Mouse (Mus musculus): Measurements from ENCODE around the gene Chid1.

Chid1 gene

DNA sequence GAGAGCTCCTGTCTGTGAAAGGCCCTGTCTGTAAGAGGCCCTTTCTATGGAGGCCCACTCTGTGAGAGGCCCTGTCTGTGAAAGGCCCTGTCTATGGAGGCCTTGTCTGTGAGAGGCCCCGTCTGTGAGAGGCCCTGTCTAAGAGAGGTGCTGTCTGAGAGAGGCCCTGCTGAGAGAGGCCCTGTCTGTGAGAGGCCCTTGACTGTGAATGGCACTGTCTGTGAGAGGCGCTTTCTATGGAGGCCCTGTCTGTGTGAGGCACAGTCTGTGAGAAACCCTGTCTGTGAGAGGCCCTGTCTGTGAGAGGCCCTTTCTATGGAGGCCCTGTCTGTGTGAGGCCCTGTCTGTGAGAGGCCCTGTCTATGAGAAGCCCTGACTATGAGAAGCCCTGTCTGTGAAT lies 33.4 kb downstream of the Chid1 start:
- DNase-seq (ENCODE audit: low read depth, low spot score): peak; percentile 31

DNA sequence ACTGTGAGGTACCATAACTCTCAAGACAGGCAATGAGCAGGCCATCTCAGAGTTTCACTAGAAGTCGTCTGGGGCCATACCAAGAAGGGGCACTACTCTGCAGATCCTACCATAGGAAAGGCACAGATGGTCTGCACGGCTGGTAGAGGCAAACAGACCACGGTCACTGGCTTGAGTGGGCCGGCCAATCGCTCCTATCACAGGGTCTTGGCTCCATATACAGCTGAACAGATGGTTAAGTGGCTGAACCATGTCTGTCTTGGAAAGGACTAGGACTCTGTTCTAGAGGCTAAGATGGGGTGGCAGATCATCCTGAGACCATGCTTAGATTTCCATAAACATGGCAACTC lies 37.1 kb downstream of the Chid1 start:
- DNase-seq (ENCODE audit: low read depth, low spot score): no peak

DNA sequence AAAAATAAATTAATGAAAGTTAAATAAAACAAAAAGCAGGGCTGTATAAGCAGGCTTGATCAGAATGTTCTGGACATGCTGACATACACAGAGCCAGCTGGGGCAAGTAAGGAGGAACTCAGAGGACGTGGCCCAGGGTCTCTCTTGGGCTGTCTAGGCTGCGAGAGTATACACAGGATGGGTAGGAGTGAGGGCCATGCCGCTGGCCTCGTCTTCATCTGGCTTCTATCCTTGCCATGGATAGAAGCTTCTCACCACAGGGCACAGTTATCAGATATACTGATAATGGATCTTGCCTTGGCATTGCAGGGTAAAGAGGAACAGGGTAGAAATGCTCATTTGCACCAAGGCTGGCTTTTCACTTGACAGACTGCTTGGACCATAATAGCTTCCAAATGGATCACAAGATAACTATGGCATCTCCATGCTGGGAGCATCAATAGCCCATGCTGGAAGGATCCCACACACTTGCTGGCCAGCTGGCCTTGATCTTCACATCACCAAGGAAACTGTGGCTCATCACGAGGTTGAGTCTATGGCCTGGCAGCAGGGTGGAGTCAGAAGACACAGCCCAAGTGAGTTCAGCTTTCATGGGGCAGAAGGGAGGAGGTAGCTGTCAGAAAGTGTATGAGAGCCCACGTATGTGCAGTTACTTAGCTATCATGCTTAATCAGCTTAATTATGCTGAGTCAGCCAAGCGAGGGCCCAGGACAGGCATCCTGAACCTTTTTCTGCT lies 37.7 kb downstream of the Chid1 start:
- DNase-seq (ENCODE audit: low read depth, low spot score): peak; percentile 38

DNA sequence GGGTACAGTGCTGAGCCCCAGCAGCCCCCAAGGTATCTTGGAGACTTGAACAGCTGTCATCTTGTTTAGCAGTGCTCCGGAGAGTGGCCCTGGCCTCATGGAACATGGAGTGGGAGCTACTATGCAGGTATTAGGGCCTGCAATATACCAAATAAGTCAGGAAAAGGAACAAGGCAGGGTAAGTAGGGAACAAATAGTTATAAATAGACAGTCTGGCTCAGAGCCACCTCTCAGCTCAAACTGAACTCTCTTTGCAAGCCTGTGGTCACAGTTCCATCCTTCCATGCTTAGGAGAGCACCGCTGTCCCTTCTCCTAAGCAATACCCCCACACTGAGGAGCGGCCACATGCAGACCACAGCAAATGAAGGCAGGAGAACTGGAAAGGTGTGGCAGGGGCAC lies 42.1 kb downstream of the Chid1 start:
- DNase-seq (ENCODE audit: low read depth, low spot score): no peak

DNA sequence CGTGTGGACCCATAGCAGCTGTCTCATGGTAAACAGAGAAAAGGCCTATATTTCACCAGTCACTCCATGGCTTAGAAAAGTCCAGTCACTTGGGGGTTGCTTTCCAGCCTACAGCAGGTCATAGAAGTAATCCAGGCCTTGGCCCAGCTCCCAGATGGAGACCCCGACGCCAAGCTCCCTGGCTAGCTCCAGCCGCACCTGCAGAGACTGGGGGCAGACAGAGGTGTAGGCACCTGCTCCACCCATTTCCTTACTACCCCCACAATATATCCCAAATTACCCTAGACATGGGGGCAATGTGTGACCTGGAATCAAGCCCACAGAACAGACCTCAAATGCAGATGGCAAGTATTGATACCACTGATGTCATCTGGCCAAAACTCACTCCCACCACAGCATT lies 43.7 kb downstream of the Chid1 start:
- no peak for DNase-seq (ENCODE audit: low read depth, low spot score)

DNA sequence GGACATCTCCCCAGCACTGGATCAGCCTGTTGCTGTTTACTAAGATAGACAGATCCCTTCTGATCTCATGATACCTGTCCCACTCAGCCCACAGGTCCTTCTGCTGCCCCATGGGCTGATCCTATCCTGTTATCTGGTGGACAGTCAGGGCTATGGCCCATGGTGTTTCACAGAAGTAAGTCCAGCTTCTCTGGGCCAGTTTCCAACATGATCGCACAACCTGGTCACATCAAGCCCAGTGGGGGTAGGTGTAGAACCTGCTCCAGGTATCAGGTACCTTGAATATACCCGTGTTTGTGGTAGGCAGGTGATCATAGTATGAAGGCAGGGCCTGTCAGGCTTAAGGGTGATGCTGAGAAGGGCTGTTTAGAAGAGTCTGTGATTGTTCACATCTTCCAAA lies 44.3 kb downstream of the Chid1 start:
- no peak for DNase-seq (ENCODE audit: low read depth, low spot score)

DNA sequence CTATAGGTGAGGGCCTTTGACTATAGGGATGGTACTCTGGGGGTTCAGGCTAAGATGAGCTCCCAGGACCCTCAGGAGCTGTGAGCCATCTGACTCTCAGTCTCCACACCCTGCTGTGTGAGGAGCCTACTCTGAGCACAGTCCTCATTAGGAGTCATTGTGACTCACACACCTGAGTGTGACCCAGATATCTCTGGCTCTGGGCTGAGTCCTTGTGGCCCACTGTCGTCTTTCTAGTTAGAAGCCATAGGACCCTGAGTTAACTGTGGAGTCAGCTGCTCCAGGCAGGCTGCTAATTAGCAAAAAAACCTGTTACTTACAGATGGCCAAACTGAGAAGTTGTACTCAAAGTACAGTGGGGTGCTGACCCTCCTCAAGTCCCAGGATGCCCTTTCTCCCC lies 45.9 kb downstream of the Chid1 start:
- DNase-seq (ENCODE audit: low read depth, low spot score): no peak

DNA sequence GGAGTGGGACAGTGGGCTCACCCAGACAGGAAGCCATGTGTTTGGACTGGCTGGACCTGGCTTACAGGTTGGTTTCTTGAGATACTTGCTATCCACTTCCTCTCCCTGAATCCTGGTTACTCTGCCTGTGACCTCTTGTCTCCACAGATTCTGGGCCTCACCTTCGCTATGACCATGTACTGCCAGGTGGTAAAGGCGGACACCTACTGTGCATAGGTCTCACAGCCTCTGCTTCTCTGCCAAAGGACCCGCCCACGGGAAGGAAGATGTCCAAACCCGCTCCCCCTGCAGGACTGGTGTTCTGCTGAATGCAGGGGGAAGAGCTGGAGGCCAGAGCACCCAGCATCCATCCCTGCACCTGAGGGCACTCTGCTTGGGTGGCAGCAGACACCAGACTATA lies 46.9 kb downstream of the Chid1 start:
- no peak for DNase-seq (ENCODE audit: low read depth, low spot score)

DNA sequence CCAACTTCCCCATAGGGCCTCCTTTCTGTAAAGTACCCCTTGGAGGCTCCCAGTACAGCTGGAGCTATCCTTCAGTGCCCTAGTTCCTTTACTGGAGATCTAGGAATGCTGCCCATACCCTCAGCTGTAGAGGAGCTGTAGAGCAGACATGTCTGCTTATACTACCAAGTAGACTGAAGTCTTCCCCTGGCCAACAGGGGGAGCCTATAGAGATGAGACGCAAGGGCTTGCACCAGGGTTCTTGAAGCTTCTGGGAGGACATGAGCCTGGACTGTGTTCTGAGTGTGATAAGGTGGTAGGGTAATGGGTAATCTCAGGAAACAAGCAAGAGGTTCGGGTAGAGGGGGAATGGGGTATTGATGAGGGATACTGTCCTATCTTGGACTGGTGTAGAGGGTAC lies 48.5 kb downstream of the Chid1 start:
- no peak for DNase-seq (ENCODE audit: low read depth, low spot score)

DNA sequence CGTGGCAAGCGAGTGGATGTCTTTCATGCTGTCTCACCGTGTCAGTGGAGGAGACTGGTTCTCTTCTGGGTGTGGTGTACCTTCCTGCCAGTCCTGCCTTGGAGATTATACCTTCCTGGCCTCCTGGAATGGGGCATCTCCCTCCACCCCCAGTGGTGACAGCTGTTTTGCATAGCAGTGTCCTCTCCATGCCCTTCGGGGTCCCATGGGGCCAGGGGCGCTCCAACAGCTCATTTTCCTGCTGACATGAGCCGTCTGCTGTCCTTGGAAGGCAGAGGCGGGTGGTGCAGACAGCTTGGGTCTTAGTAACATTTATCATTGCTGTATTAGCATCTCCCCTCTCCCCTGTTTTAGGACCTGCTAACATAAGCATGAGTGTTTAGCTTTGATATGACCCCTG lies 52.5 kb downstream of the Chid1 start:
- no peak for DNase-seq (ENCODE audit: low read depth, low spot score)

DNA sequence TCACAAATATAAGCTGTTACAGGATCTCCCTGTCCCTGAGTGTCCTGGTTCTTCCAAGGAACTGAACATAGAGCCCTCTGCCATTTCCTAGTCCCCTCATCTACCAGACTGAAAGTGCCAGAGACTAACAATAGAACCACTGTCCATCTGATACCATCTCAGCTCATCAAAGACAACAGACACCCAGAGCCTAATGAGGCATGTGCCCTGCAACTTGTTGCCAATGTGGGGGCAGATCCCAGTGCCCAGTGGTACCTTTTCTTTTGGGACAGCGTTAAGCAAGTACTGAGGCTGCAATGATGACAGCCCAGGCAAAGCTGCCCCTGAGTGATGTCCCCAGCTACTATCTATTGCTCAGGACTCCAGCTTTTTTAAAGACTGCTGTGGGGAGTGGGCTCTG lies 53.4 kb downstream of the Chid1 start:
- DNase-seq (ENCODE audit: low read depth, low spot score): no peak

DNA sequence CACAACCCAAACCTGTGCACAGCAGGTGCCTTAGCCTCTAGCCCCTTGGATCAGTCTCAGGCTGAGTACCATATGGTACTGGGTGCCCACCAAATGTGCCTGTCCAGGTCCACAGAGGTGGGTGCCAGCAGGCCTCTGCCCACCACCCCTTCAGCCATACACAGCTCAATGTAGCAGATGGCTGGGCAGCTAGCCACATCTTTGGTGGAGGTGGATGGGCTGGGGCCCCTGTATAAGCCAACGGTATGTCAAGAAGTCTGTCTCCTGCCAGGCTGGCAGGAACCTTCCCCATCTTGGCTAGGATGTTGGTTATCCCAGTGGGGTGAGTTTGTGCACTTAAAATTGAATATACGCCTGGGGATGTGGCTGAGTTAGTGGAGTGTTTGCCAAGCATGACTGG lies 54.1 kb downstream of the Chid1 start:
- DNase-seq (ENCODE audit: low read depth, low spot score): no peak

DNA sequence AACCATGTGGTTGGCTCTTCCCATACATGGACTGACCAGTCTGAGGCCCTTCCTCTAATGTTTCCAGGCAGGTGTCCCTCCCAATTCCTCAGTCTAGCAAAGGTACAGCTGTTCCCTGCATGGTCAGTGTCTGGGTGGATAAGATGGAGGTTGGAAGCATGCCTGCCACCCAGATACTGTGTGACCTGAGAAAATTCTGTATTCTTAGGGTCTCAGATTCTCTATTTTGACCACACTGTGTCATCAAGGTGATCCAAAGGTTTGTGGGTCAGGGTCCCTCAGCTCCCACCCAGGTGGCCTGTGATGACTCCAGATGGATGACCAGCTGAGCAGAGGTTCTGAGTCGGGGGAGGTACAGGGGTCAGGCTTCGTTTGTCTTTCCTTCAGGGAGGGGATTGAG lies 54.5 kb downstream of the Chid1 start:
- DNase-seq (ENCODE audit: low read depth, low spot score): no peak

DNA sequence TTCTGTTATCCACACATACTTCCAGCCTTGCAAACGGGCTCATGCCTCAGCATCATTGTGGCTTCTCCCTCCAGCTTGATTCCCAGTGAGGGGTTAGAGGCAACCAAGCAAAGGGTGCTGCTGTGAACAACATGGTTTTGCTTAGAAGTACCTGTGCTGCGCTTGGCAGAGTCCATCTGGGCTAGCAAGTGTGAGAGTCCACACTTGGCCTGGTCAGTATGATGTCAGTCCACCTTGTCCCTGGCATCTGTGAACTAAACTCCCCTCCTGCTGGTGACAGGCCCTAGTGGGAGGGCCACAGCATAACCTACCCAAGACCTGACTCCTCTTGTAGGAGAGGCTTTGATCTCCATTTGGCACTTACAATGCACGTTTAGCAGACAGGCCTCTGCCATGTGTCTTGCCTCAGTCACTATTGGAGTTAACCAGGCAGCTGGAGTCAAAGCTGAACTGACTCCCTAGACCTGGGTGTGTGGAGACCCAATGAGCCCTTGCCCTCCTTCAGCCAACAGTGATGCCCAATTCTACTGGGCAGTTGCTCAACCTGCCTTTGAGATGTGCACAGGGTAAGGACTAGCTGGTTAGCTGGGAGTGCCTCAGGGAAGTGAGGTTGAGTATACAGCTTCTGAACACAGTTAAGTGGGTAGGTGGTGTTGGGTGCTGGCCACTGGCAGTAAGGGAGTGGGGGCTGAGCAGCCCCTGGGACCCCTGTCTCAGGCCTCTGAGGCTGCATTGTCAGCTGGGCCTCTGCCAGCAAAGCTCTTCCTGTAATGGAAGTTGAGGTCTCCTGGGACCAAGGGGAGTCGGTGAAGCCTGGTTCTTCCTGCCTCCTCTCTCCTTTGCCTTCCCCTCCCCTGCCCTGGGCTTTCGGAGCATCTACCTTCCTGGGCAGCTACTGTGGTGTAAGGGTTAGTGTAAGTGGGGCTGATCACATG lies 55.2 kb downstream of the Chid1 start:
- DNase-seq (ENCODE audit: low read depth, low spot score): no peak

DNA sequence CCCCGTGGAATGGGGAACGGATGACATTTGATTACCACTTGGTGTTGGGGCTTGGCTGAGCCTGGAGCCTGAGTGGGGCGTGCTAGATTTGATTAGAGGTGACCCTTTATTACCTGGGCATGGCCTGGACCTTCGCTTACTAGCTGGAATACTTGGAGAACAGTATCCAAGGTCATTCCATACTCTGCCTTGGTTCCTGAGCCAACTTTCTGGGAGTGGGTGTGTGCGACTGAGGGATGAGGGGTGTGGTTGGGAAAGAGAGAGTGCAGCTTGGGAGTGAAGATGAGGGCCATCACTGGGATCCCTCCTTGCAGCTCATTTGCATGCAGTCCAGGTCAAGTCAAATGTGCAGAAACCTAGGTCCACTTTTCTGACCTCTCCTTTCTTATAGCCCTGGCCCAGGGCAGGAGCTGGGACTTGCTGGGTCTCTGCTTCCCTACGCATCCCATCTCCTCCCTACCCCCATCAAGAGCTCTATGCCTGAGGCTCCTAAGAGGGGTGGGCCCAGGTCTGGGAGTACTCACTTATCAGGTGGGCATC lies 56.5 kb downstream of the Chid1 start:
- DNase-seq (ENCODE audit: low read depth, low spot score): no peak

DNA sequence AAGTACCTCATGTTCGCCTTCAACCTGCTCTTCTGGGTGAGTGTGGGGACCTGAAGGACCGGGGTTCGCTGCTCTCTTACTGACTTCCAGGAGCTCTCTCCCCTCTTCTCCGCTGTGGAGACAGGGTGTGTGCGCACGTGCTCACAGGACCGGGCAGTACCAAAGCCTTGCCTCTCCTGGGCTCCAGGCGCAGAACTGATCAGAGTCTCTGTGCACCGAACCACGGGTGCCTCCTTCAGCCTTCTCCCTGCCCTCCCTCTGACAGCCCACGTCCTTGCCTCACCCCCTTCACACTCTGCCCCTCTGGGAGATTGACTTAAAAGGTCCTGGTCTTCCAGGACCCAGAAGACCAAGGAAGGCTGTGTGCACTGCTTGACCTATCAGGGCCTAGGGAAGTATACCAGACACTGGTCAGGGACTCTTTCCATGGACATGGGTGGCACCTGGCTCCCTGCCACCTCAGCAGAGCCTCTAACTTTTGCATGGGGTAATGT lies 57.1 kb downstream of the Chid1 start:
- no peak for DNase-seq (ENCODE audit: low read depth, low spot score)

DNA sequence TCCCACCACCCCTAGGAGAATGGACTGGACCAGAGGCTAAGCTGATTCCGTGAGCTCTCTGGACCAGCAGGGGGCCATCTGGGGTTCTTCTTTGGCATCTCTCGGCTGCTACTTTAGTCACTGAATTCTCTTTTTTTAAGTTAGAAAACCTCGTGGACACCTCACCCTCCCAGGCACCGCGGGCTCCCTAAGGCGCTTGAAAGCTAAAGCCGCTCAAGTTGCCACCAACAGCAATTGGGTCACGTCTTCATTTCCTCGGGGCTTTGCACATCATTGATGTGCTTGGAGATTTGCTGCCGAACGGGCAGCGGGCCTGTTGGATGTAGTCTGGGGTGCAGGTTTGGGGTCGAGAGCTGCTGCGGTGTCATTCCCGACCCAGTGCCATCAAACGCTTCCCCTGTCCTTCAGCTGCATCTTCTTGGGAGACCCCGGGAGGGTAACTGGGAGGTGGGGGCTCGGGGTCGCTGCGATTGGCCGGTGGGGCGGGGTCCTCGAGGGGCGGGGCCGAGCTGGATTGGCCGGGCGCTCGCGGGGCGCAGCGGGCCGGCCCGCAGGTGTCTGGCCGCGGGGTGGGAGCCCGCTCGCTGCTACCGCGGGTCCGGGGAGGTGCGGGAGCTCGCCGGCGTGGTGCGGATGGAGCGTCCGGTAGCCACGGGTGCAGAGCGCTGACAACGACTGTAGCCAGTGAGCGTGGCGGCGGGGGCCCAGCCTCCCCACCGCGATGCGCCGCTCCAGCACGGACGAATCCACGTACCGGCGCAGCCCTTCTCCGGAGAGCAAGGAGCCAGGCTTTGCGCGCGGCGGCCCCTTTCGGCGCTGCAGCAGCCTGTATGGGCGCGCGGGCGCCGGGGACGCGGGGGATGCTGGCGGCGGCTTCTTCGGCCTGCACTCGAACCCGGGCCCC lies 57.9 kb downstream of the Chid1 start:
- no peak for DNase-seq (ENCODE audit: low read depth, low spot score)

DNA sequence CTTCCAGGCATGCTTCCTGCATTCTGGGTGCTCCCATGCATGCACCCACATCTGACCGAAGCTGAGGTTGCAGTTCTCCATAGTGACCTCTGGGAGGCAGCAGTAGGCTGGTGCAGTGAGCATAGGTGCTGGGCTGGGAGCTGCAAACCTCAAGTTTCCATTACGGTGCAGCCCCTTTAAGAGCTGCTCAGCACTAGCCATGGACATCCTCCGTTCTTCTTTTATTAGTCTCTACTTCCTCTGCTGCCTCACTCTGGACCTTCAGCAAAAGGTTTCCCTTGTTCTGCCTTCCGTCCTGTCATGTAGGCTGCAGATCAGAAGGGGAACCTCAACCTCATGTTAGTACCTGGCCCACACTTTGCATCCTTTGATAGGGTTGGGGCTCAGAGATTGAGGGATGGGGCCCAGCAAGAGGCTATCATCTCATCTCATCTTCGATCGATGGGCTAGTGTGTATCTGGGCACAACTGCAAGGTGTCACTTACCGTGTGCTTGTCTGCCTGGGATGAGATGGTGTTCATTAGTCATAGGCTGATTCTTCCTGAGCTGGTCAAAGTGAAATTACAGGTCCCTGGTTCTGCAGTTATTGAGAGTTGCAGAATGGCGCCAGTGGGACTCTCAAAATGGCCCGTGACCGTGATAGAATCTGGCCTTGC lies 58.7 kb downstream of the Chid1 start:
- DNase-seq (ENCODE audit: low read depth, low spot score): peak; percentile 68

DNA sequence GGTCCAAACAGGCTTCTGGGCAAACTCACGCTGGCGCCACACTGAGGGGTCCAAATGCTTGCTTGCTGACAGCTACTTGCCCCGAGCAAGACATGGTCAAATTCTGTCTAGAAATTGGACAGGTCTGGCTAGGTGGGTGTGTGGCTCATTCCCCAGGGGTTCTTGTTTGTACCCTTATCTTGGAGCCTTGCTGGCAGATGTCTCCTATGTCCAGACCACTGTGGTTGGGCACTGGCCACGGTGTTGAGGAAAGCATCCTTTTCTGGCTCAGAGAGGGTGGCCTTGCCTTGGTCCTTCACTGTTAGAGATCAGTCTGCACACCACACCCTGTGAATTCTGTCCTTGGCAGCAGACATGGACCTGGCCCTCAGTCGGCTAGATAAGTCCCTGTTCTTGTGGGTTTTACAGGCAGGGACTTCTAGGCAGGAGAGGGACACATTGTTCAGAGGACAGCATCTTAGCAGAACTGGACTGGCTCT lies 61.3 kb downstream of the Chid1 start:
- DNase-seq (ENCODE audit: low read depth, low spot score): no peak

DNA sequence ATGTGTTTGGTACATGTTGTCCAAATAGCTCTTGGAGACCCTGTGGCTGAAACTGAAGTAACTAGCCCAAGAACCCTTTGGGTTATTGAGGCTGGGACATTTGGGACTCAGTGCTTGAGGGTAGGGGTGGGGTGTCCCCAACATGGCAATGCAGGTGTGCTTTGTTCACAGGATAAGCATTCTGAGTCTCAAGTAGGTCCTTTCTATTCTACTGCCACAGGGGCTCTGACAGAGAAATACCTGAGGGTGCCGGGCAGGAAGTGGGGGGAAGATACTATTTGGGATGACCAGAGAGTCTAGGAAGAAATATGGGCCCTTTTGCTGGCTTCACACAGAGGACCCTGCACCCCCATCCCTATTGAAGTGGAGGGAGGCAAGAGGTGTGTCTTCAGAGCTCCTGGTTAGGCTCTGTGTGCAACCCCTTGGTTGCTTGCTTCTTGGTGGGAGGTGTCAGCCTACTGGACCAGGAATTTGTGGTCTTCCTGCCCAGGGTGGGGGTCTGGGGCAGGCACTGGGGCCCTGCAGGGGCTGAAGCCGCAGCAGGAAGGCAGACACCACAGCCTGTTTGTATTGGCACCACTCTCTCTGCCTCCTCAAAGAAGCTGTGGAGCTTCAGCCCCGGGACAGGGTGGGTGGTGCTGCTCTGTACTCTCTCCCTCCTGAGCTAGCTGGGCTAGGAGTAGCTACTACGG lies 61.9 kb downstream of the Chid1 start:
- DNase-seq (ENCODE audit: low read depth, low spot score): no peak
